Mouse (Mus musculus): ENCODE measurements around the gene Atxn1. TPM values are rescaled to one million over a fixed set of nuclear protein-coding genes. Genes with fewer than 3 reads are reported as not detected.

Atxn1 gene
- total RNA-seq, 2 experiments from 2014 or later = 36.1 to 52.4 TPM

GRCm38 (mm10) chr13:45900776-45901175 lies 64.0 kb downstream of the Atxn1 start:
- DNase-seq = no peak

DNA sequence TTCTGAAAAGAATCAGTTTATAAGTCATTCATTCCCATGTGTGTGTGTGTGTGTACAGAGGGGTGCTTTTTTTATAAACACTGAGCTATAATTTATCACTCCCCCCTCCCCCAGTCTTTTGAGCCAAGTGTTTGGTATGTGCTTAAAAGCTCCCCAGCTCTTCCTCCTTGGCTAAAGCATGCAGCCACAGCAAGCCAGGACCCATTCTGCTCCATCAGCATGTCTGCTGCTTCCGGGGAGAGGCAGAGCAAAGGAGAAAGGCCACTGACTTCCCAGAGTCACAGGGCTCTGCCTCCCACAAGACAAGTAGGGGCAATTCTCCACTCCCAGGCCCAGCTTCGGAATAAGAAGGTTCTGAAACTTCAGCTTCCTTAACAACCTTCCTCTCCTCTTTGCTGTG lies 67.2 kb downstream of the Atxn1 start:
- DNase-seq = no peak

- DNase-seq = no peak
These were observed 70.0 kb downstream of the Atxn1 start for GRCm38 (mm10) chr13:45894760-45895159.

DNA sequence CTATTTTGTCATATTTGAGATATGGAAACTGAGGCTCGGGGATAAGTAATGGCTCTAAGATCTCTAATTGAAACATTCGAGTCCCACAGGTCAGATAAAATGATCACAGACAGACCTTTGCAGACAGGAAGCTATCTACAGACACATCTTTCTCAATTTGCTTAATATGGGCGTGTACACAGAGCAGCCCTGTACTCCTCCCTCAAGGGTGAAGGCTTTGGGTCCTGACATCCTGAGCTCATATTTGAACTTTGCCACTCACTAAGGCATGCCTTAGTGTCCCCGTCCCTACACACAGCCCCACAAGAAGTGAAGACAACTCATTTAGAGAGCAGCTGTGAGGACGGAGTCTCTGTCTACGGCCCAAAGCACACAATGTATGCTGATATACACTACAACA lies 70.6 kb downstream of the Atxn1 start:
- no peak for DNase-seq

- no peak for DNase-seq
These were observed 73.7 kb downstream of the Atxn1 start for GRCm38 (mm10) chr13:45891073-45891472.

DNA sequence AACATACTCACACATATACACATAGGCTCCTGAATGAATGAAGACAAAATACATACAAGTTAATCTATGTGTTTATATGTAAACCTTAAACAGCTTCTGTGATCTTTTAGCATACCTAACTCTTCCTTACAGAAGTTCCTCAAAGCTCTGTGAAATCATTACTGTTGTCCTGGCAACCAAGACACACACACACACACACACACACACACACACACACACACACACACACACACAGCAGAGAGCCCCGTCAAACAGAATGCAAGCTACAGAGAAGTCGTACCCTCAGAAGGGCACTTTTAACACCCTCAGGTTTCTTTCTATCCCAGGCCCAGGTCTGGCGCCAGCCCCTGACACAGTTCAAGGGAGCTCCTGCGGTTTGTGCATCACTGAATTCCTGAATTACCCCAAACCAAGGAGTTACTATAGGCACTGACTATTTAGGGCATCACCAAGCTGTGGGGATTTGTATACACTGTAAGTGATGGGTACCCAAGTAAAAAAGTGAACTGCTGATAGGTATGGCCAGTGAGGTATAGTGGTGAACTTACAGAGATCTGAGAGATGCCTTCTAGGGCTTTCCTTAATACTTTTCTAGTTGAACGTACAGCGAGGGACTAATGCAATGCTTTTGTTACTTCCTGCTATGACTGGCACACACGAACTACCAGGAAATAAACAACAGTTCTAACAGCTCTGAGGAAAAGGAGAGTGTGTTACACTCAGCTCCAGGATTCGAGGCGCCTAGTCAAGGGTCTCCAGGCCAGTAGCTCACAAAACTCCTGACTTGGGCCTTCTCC lies 75.7 kb downstream of the Atxn1 start:
- no peak for DNase-seq

- DNase-seq = no peak
These were observed 79.9 kb downstream of the Atxn1 start for GRCm38 (mm10) chr13:45884878-45885277.

DNA sequence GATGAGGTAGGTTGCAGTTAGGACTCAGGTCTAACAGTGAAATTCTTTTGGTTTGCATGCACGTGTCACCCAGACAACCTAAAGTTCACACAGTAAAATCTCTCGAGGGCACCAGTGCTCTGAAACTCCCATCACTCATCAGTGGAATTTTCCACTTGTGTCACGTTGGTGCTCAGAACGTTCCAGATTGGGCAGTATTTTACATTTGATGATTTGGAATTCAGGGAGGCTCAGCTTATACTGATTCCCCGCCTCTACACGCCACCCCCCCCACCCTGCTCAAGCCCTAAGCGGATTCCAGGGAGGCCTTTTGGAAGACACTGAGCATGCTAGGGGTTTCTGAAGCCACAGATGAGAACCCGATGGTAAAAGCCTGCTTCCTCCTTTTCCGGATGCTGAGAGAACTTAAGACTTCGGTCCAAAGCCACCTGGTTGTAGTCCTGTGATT lies 81.0 kb downstream of the Atxn1 start:
- no peak for DNase-seq

GRCm38 (mm10) chr13:45882976-45883440 lies 81.8 kb downstream of the Atxn1 start:
- no peak for DNase-seq

DNA sequence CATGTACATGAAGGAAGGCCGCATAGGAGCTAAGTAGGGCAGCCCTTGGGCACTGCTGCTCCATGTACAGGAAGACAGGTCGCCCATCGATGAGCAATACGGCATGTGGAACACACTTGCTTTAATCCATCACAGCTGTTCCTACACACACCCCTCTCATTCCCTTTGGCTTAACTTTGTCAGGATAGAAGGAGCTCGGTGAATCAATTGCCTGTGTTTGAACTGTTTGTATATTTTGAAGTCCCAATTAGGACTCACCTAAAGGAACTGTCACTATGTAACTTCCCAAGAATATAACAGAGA lies 84.3 kb downstream of the Atxn1 start:
- DNase-seq = no peak

- no peak for DNase-seq
These were observed 84.9 kb downstream of the Atxn1 start for GRCm38 (mm10) chr13:45879746-45880542.

- DNase-seq = no peak
These were observed 87.9 kb downstream of the Atxn1 start for GRCm38 (mm10) chr13:45876939-45877338.

DNA sequence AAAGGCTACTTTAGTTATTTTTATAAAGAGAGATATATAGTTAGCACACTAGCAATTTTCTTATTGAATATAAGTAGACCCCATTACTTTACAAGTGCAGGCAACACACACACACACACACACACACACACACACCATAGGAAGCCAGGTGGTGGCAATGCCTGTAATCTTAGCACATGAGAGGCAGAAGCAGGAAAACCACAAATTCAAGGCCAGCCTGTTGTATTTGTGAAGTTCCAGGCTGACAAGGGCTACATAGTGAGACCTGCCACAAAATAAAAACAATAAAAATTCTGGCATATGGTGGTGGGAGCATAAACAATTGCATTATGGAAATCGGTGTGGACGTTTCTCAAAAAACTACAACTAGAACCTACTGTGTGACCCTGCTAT lies 88.4 kb downstream of the Atxn1 start:
- DNase-seq = no peak

DNA sequence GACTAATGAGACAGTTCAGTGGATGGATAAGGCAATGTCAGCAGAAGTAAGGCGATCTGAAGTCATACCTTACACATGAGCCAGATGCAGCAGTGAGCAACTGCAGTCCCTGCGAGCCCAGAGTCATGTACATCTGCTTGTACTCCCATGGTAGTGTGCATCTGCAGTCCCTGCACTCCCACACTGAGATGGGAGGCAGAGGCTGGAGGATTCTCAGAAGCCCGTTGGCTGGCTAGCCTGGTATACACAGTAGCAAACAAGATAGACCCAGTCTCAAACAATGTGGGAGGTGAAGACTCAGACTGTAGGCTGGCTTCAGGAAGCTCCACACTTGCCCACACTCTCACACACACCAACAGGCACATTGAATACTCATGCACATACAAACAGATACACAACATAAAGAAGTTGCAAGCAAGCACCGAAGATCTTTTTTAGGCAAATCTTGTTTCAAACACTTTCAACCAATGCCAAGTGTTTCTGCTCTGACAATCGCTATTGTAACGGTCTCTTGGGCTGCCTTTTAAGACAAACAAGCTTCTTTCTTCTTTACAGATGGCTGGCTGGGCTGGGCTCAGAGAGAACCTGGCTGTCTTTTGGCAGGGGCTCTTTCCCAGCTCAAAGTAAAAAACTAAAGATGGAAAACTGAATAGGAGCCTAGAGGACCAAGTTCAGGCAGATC lies 89.0 kb downstream of the Atxn1 start:
- no peak for DNase-seq

GRCm38 (mm10) chr13:45874196-45874595 lies 90.6 kb downstream of the Atxn1 start:
- peak; percentile 40 to 48 for DNase-seq

DNA sequence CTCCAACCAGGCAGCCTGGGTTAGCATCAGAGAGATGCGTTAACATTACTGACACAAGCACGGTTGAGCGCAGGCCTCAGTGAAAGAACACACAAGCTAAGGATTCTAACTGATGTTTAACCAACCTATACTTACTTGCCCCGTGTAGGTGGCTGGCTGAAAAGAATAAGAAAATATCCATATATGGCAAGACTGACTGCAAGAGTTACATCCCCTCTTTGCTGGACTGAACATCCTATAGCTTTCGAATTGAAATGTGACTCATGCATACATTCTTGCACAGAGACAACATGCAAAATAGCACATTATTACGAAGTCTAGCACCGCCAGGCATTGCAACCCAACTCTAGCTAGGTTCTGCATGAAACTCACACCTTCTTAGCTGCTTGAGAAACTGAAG lies 91.8 kb downstream of the Atxn1 start:
- no peak for DNase-seq

DNA sequence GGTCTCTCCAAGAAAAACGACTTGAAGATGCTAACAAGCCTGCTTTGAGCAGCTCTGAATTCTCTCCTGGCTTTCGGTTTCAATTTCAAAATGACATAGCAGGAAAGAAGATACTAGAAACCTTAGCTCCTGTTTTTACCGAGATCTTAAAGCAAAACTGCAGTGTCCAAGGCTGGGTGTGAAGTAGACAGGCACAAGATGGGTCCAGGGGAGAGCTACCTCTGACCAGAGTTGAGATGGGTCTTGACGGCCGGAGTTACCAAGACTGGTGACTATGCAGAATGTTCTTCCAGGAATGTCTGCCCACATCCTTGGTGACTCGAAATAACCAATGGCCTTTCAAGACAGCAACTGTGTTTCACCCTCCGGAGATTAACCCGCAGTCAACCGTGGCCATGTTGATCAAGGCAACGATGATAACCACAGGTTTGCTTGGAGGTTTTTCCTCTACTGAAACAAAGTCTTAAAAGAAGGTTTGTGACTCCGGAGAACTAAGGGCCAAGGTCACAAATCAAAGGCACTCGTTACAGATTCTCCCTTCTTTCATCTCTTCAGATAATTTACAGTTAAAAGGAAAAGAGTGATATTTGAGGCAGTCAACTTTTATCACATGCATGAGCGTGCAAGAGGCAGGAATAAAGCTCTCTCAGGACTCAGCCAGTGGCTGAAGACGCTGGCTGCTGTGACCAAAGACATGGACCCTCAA lies 92.6 kb downstream of the Atxn1 start:
- peak; percentile 57 to 61 for DNase-seq

GRCm38 (mm10) chr13:45871554-45871953 lies 93.3 kb downstream of the Atxn1 start:
- peak; percentile 32 to 48 for DNase-seq

GRCm38 (mm10) chr13:45868886-45869285 lies 95.9 kb downstream of the Atxn1 start:
- no peak for DNase-seq

- peak; percentile 85 to 89 for DNase-seq
These were observed 97.5 kb downstream of the Atxn1 start for GRCm38 (mm10) chr13:45867273-45867672.

DNA sequence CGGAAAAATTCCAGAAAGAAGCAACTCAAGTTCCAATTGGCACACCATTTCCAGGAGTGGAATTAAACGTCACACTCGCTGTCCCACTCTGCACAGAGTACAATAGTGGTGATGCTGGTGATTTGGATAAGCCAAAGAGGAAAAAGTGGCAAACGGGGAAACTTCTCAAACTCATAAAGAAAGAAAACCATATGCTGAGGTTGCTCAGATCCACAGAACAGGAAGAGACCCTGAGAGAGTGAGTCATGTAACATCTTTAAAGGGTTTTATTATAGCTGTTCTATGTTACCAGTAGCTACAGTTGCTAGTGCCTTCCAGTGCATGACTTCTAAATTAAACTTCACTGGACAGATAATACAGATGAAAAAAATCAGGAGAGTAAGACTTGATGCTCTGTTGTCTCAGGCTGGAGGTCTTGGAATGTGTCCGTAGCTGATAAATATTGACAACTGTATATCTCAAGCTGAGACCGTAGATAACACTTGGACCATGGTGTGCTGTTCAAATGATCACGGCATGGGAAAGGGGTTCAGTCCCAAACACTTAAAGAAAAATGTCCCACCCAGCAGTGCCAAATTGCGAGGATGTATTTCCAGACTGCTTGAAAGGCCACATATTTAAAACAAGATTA lies 98.1 kb downstream of the Atxn1 start:
- no peak for DNase-seq

- no peak for DNase-seq
These were observed 99.2 kb downstream of the Atxn1 start for GRCm38 (mm10) chr13:45865620-45866019.
